Mouse (Mus musculus) kidney, embryonic 15.5 days (tissue): ENCODE data around the gene Neurl4. TPM values are rescaled to one million over a fixed set of nuclear protein-coding genes. Genes with fewer than 3 reads are reported as not detected.

Experiments used
- ATAC-seq: fragments of 200-750 bp; cut with Nextera tagmentation; replicated peaks from 2 replicates; pipeline ENCODE4 v1.8.0; 2017; ENCODE audit warnings: moderate TSS enrichment; ENCODE audit not compliant: low FRiP score
- H3K27ac ChIP-seq: fragments of 300-500 bp; sonication (generic); 2 replicates; pipeline ENCODE4 v1.5.1; 2015; ENCODE audit warnings: mild to moderate bottlenecking, inconsistent platforms
- H3K27me3 ChIP-seq: fragments of 300-500 bp; sonication (generic); 2 replicates; pipeline ENCODE4 v1.6.1; 2015; ENCODE audit warnings: inconsistent platforms
- H3K36me3 ChIP-seq: fragments of 300-500 bp; sonication (generic); 2 replicates; pipeline ENCODE4 v1.6.1; 2015; ENCODE audit warnings: inconsistent platforms
- H3K4me1 ChIP-seq: fragments of 300-500 bp; sonication (generic); 2 replicates; pipeline ENCODE4 v1.6.1; 2015; ENCODE audit warnings: inconsistent platforms
- H3K4me2 ChIP-seq: fragments of 300-500 bp; sonication (generic); 2 replicates; pipeline ENCODE4 v1.6.1; 2015; ENCODE audit warnings: moderate library complexity, mild to moderate bottlenecking, inconsistent platforms
- H3K4me3 ChIP-seq: fragments of 300-500 bp; sonication (generic); replicated peaks from 2 replicates; pipeline ENCODE4 v1.5.1; 2015; ENCODE audit warnings: mild to moderate bottlenecking, inconsistent platforms
- H3K9ac ChIP-seq: fragments of 300-500 bp; sonication (generic); 2 replicates; pipeline ENCODE4 v1.6.1; 2015; ENCODE audit warnings: mild to moderate bottlenecking, inconsistent platforms
- H3K9me3 ChIP-seq: fragments of 300-500 bp; sonication (generic); replicated peaks from 2 replicates; pipeline ENCODE4 v1.6.1; 2016; ENCODE audit warnings: inconsistent platforms
- WGBS: fragments of 180-500 bp; shearing (Covaris S2); methylation state at CpG from one replicate; pipeline ENCODE4 v1.1.7; 2015; ENCODE audit warnings: mixed read lengths; 5-methylcytosine and 5-hydroxymethylcytosine counted together
- polyA plus RNA-seq: library from polyadenylated mRNA; unstranded; fragments of >200 nt; fragmentation: Nextera tagmentation; extraction: Ambion mirVana; gene quantifications from 2 replicates; pipeline ENCODE4 v1.2.1, GENCODE M21; 2015

Neurl4 gene
- polyA plus RNA-seq, 1 experiment from 2014 or later = 10.8 TPM

DNA sequence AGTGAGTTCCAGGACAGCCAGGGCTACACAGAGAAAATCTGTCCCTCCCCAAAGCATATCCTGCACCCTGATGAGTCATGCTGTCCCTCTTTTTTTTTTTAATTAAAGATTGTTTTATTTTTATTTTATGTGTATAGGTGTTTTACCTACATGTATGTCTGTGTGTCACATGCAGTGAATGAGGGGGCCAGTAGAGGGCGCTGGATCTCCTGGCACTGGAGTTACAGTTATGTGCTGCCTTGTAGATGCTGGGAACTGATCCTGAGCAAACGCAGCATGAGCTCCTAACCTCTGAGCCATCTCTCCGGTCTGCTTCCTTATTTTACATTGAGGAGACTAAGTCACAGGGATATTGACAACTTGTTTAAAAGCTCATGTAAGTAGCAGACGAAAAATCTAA is 17.8 kb upstream of the Neurl4 start:
- H3K27ac ChIP-seq = no peak overlapping the region
- H3K27me3 ChIP-seq = no peaks in the 10 kb centered on the region
- peaks cover 45% of the 10 kb centered on the region for H3K4me1 ChIP-seq
- H3K36me3 ChIP-seq = no peaks in the 10 kb centered on the region
- H3K9me3 ChIP-seq = no peaks in the 10 kb centered on the region
- H3K4me2 ChIP-seq = no peak overlapping the region
- WGBS = 68% methylated on average over 4 of the region's 4 CpGs
- ATAC-seq = no peak
- H3K9ac ChIP-seq = no peak overlapping the region
- no peak overlapping the region for H3K4me3 ChIP-seq

DNA sequence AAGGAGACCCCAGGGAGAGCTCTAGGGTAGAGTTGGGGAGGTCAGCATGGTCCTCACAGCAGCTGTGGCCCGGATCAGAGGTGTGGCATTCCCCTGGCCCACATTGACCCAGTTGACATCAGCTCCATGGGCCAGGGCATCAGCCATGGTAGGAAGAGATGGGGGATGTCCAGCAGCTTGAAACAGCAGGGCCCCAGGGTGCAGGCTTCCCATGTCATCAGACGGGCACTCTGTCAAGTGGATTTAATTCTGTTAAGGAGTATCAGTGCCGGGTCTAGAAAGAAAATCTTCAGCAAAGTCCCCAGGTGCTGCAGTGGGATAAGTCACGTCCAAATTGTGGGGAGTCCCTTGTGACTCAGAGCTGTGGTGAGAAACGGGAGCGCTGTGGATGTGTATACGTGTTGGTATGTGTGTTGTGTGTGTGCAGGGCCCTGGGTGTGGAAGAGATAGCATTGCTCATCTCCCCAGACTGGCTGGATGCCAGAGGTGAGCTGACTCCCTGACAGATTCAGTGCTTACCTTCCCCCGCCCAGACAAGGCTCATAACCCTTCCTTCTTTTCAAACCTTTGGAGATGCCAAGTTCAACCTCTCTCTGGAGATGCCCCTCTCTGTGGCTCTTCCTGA is 17.2 kb upstream of the Neurl4 start:
- Histone ChIP-seq H3K36me3 (no peaks in the 10 kb centered on the region), H3K9ac (no peak overlapping the region), H3K27me3 (no peaks in the 10 kb centered on the region), H3K4me2 (no peak overlapping the region), H3K4me3 (no peak overlapping the region), H3K4me1 (peaks cover 40% of the 10 kb centered on the region), H3K9me3 (no peaks in the 10 kb centered on the region), H3K27ac (peak overlapping the region; percentile 32; the same call in 1 of the 2 replicates)
- ATAC-seq = no peak
- WGBS = 87% methylated on average over 8 of the region's 8 CpGs

DNA sequence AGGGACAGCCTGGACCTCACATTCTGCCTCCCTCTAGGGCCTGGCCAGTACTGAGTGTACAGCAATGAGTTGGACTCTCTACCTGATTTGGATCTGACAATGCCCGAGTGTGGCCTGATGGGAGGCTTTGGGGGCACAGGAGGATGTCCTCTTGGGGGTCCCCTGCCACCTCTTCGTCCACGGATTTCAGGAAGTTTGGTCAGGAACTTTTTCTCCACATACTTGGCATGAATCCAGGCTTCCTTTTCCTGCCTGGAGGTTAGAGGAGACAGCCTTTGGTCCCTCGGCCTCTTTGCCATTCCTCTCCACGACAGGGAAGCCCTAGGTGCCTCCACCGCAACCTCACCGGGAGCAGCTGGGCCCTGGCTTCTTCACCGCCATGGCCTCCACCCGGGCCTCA is 16.6 kb upstream of the Neurl4 start:
- Histone ChIP-seq H3K36me3 (no peaks in the 10 kb centered on the region), H3K4me2 (0 out of 2 replicates have a peak overlapping the region, but pooled peaks have one; percentile 22), H3K9ac (no peak overlapping the region), H3K4me1 (peaks cover 34% of the 10 kb centered on the region), H3K9me3 (no peaks in the 10 kb centered on the region), H3K27me3 (no peaks in the 10 kb centered on the region), H3K27ac (peak overlapping the region; percentile 39; the same call in 1 of the 2 replicates), H3K4me3 (0 out of 2 replicates have a peak overlapping the region, but pooled peaks have one; percentile 3)
- no peak for ATAC-seq
- whole genome bisulfite sequencing = 48% methylated on average over 9 of the region's 9 CpGs

DNA sequence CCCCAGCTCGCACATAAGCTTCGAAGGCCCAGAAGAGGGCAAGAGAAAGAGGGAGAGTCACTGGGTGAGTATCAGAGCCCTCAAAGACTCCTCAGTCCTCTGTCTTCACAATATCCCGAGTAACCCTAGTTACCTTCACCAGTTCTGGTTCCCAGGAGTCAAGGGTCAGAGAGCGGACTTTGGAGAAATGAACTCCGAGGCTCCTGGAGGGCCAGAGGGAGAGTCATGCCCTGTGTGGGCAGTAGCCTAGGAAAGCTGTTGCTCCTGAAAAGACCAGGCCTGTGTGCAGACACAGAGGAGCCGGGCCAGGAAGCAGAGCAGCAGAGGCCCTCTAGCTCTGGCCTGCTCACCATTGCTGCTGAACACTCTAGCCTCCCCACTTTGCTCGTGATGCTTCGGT is 16.2 kb upstream of the Neurl4 start:
- ATAC-seq = no peak
- 69% methylated on average over 8 of the region's 8 CpGs for WGBS
- no peaks in the 10 kb centered on the region for H3K27me3 ChIP-seq
- H3K4me3 ChIP-seq = 0 out of 2 replicates have a peak overlapping the region, but pooled peaks have one; percentile 3
- peak overlapping the region; percentile 39; the same call in 1 of the 2 replicates for H3K27ac ChIP-seq
- H3K36me3 ChIP-seq = no peaks in the 10 kb centered on the region
- no peaks in the 10 kb centered on the region for H3K9me3 ChIP-seq
- H3K4me1 ChIP-seq = peaks cover 29% of the 10 kb centered on the region
- 0 out of 2 replicates have a peak overlapping the region, but pooled peaks have one; percentile 22 for H3K4me2 ChIP-seq
- H3K9ac ChIP-seq = no peak overlapping the region

DNA sequence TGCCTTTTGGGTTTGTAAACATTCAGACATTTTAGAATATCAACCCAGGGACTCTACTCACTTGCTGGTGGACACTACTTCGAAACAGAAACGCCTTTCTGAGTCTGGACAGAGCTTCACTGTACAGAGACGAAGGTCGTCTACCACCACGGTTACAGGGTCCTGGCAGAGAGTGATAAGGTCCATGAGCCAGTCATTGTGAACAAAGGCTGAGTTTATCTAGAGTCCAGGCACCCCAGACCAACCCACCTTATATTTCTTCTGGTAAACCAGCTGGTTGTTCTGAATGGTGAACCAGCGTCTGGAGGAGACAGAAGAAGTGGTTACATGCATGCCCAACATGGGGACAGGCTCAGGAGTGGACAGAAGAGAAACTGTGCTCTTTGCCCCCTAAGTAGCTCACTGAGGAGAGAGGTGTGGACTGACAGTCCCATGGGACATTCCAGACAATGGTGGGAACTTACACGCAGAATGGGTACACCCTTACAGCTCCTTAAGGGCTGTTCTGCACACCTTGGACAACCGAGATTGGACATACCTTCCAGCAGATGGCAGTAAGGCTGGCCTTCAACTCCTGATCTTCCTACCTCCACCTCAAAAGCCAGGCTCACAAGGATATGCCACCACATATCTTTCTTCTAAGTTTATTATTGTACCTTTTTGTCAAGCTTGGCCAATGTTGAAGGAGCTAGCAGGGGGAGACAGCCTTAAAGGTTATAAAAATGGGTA is 13.8 kb upstream of the Neurl4 start:
- Histone ChIP-seq H3K9ac (no peak overlapping the region), H3K27ac (no peak overlapping the region), H3K4me3 (no peak overlapping the region), H3K4me1 (peaks cover 14% of the 10 kb centered on the region), H3K4me2 (no peak overlapping the region), H3K36me3 (no peaks in the 10 kb centered on the region), H3K27me3 (no peaks in the 10 kb centered on the region), H3K9me3 (no peaks in the 10 kb centered on the region)
- ATAC-seq = no peak
- WGBS = 64% methylated on average over 8 of the region's 8 CpGs

DNA sequence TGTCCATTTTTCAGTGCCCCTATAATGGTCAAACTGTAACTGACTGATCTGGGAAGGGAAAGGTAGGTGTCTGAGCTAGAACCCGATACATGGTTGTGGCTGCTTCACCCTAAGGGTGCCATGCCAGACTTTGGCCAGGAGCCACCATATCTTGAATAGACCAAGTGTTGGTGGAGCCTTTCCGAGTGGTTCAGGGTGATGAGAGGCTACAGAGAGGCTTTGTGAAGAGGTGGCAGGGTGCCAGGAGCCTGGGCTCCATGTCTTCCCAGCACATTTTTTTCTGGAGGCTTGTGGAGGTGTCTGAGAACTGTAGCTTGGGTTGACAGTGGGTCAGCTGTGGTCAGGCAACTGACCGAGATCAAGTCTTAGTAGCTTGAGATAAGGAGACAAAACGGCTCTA is 9.4 kb upstream of the Neurl4 start:
- Histone ChIP-seq H3K4me1 (peaks cover 3% of the 10 kb centered on the region), H3K9me3 (no peaks in the 10 kb centered on the region), H3K9ac (no peak overlapping the region), H3K4me3 (no peak overlapping the region), H3K4me2 (no peak overlapping the region), H3K27me3 (no peaks in the 10 kb centered on the region), H3K36me3 (no peaks in the 10 kb centered on the region), H3K27ac (no peak overlapping the region)
- no peak for ATAC-seq
- 65% methylated on average over 4 of the region's 4 CpGs for WGBS

DNA sequence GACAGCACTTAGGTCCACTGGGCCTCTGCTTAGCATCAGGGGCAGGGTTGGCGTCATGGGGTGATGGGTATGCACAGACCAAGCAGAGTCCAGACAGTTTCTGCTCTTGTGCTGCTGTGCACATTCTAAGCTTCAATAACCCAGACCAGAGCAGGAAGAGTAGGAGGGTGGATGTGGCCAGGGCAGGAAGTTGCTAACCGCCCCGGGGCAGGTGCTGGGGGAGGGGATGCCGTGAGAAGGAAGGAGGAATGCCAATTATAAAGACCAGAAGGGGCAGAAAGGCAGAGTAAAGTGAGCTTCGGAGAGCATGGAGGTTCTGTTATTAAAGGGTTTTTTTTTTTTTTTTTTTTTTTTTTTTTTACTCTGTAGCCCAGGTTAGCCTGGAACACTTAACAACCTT is 6.2 kb upstream of the Neurl4 start:
- H3K9ac ChIP-seq = no peak overlapping the region
- peaks cover 16% of the 10 kb centered on the region for H3K4me1 ChIP-seq

DNA sequence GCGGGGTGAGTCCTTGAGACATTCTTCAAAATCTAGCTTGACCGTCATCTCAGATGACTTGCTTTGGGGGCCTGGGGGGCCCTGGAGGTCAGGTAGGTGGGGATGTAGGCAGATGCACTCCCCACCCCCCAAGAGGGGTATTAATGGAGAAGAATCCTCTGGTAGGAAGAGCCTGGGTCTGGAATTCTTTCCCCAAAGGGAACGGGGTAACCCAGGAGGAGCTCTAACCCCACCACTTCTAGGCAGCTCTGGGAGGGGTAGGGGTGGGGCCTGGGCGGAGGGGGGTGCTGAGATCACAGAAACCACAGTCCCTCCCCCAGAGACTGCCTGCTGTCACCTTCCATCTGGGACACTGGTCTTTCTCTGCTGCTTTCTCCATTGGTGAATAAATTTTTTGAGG is 5.6 kb upstream of the Neurl4 start, which contains the start of gene Acap1:
TSS of gene Acap1 (minus strand) at position 249 of the 400 bp plus-strand sequence.
- H3K4me2 ChIP-seq = no peak within 1 kb of the TSS
- H3K36me3 ChIP-seq = no peaks in the 10 kb centered on the region
- peaks cover 20% of the 10 kb centered on the region for H3K4me1 ChIP-seq
- 69% methylated on average over 4 of the region's 4 CpGs for WGBS
- no peaks in the 10 kb centered on the region for H3K9me3 ChIP-seq
- H3K9ac ChIP-seq = no peak within 1 kb of the TSS
- ATAC-seq = no peak
- no peak within 1 kb of the TSS for H3K27ac ChIP-seq
- no peak within 1 kb of the TSS for H3K4me3 ChIP-seq
- H3K27me3 ChIP-seq = no peaks in the 10 kb centered on the region

More for the DNA sequence above, 6.2 kb upstream of the Neurl4 start:
- no peaks in the 10 kb centered on the region for H3K9me3 ChIP-seq
- WGBS = 69% methylated on average over 5 of the region's 5 CpGs
- no peak overlapping the region for H3K27ac ChIP-seq
- no peak for ATAC-seq
- no peak overlapping the region for H3K4me2 ChIP-seq
- H3K4me3 ChIP-seq = no peak overlapping the region
- H3K27me3 ChIP-seq = no peaks in the 10 kb centered on the region
- no peaks in the 10 kb centered on the region for H3K36me3 ChIP-seq

DNA sequence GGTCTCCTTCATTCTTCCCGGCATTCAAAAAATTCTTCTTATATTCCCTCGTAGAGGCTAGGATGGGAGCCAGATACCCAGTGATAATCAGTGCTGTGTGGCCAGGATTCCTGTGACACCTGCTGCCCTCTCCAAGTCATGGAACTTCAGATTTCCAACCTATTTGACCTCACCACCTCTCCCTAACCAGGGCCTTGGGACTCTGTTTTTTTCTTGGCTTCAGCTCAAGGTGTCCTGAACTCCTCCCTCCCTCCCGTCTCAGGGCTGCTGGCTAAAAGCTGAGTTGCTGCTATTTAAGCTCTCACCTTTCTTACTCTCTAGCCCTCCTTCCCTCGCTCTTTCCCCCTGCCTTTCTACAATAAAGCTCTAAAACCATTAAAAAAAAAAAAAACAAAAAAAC is 1.0 kb upstream of the Neurl4 start:
- Histone ChIP-seq H3K4me1 (peaks cover 31% of the 10 kb centered on the region), H3K27ac (peak overlapping the region; percentile 99), H3K9ac (peak overlapping the region; percentile 93), H3K4me2 (peak overlapping the region; percentile 97), H3K9me3 (no peaks in the 10 kb centered on the region), H3K36me3 (peaks cover 15% of the 10 kb centered on the region), H3K4me3 (peak overlapping the region; percentile 96), H3K27me3 (no peaks in the 10 kb centered on the region)
- WGBS = 17% methylated on average over 4 of the region's 4 CpGs
- no peak for ATAC-seq

DNA sequence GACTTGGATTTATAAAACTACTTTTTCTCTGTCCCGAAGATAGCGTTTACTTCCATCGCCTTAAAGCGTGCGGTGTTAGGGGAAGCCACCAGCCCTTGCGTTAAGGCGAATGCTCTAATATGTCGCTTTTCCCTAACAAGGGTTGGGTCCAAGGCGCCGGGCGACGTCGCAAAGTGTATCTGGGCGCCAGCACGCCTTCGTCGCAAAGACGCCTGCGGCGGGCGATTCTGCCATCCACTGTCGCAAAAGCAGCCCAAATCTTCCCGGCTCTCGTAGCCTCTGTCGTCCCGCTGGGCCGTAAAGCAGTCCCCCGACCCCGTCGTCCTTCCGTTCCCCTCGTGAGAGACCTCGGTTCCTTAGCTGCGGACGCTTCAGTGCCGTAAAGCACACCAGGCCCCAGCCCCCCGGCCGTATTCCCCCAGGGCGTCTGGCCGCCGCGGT is 554 bp downstream of the Neurl4 start:
- H3K36me3 ChIP-seq = peaks cover 31% of the 10 kb centered on the region
- H3K27ac ChIP-seq = peak overlapping the region; percentile 99
- peaks cover 31% of the 10 kb centered on the region for H3K4me1 ChIP-seq
- peak; percentile 66 for ATAC-seq
- H3K27me3 ChIP-seq = no peaks in the 10 kb centered on the region
- WGBS = under 1% methylated on average over 42 of the region's 42 CpGs
- peak overlapping the region; percentile 97 for H3K4me2 ChIP-seq
- no peaks in the 10 kb centered on the region for H3K9me3 ChIP-seq
- peak overlapping the region; percentile 93 for H3K9ac ChIP-seq
- peak overlapping the region; percentile 96 for H3K4me3 ChIP-seq

DNA sequence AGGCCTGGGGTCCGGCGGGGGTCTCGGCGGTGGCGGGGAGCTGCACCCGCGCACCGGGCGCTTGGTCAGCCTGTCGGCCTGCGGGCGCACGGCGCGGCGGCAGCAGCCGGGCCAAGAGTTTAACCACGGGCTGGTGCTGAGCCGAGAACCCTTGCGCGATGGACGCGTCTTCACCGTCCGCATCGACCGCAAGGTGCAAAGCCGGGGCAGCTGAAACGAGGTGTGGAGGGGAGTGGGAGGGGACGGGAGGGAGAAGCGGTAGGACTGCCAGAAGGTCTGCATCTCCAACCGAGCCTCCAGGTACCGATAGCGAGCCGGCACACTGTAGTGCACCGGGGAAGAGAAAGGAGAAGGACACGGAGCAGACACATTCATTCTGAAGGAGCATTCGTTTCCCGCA is 1.1 kb downstream of the Neurl4 start:
- ATAC-seq = peak; percentile 3; the same call in 1 of the 2 replicates
- peak overlapping the region; percentile 93 for H3K9ac ChIP-seq
- H3K4me3 ChIP-seq = peak overlapping the region; percentile 96
- peak overlapping the region; percentile 97 for H3K4me2 ChIP-seq
- H3K27ac ChIP-seq = peak overlapping the region; percentile 99
- H3K36me3 ChIP-seq = peaks cover 37% of the 10 kb centered on the region
- no peaks in the 10 kb centered on the region for H3K9me3 ChIP-seq
- H3K4me1 ChIP-seq = peaks cover 31% of the 10 kb centered on the region
- WGBS = 0% methylated on average over 39 of the region's 39 CpGs
- no peaks in the 10 kb centered on the region for H3K27me3 ChIP-seq

DNA sequence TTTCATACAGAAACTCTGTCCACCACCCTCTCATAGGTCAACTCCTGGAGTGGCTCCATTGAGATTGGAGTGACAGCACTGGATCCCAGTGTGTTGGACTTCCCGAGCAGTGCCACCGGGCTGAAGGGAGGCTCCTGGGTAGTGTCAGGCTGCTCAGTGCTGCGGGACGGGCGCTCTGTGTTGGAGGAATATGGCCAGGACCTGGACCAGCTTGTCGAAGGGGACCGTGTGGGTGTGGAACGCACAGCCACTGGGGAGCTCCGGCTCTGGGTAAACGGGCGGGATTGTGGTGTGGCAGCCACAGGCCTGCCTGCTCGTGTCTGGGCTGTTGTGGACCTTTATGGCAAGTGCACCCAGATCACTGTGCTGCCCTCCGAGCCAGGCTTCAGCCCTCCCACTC is 2.1 kb downstream of the Neurl4 start:
- no peak for ATAC-seq
- 89% methylated on average over 13 of the region's 13 CpGs for WGBS
- Histone ChIP-seq H3K36me3 (peaks cover 46% of the 10 kb centered on the region), H3K4me3 (peak overlapping the region; percentile 96), H3K4me2 (peak overlapping the region; percentile 97), H3K27me3 (no peaks in the 10 kb centered on the region), H3K9ac (no peak overlapping the region; the same call in 1 of the 2 replicates), H3K9me3 (no peaks in the 10 kb centered on the region), H3K27ac (no peak overlapping the region), H3K4me1 (peaks cover 31% of the 10 kb centered on the region)
